Mouse (Mus musculus) heart, adult 8-10 months (tissue): ENCODE data around the gene Ulk4. TPM values are rescaled to one million over a fixed set of nuclear protein-coding genes. Genes with fewer than 3 reads are reported as not detected.
A peak's percentile ranks its signal among the peaks of the same experiment; 100 is the strongest.

Experiments used
- DNase-seq: peaks from one replicate; pipeline ENCODE4 v3.0.0; 2022; ENCODE audit warnings: low spot score
- total RNA-seq, 4 experiments: library from RNA; stranded (reverse); gene quantifications; 2 replicates each; pipeline ENCODE4 v1.2.4; 2022

Gene Ulk4
- total RNA-seq, 4 experiments from 2014 or later: 0.14 to 0.41 (median 0.30) TPM

DNA sequence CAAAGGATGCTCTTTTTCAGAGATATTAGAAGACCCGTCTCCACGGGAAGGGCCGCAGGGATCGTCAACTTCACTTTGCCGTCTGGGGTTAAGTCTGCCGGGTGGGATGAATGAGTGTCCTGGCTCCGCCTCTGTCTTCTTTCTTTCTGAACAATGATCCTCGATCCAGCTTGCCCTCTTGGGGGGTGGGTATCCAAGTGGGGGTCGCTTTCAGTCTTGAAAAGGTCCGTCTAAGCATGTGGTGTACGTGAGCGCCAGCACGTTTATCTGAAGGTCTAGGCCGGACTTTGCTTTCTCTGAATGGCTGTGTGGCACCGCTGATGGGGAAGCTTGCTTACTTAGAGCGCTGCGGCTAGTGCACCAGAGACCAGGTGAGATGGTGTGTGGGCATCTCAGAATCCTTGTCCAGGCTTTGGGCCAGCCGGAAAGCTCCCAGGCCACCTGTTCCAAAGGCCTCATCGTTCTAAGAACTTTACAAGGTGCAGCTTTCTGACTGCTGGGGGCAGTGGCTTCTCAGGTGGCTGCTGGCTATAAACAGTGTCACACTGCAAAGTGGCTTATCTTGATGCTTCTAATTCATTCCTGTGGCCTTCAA lies 23.1 kb upstream of the Ulk4 start:
- no peak for DNase-seq

DNA sequence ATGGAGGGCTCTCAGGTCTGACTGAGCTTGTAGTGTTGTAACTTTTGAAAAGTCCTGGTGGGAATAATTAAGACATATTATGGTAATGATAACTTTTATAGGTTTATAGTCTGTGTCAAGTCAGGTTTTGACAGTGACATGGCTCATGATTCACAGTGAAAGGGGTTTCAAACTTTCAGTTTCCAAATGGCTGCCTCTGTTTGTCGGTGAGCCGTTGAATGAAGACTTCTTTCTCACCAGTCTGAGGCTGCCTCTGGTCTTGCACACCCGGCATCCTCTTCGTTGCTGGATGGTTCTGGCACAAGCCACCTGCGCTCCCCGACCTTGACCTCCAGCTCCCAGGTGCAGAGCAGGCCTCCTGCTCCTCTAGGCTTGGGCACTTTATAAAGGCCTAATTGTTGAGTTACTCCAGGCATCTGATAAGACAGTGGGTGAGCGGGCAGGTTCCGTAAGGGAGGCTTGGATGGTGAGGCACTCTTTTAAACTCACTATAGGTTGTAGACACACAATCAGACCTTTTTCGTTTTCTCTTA lies 22.3 kb upstream of the Ulk4 start:
- DNase-seq: no peak

DNA sequence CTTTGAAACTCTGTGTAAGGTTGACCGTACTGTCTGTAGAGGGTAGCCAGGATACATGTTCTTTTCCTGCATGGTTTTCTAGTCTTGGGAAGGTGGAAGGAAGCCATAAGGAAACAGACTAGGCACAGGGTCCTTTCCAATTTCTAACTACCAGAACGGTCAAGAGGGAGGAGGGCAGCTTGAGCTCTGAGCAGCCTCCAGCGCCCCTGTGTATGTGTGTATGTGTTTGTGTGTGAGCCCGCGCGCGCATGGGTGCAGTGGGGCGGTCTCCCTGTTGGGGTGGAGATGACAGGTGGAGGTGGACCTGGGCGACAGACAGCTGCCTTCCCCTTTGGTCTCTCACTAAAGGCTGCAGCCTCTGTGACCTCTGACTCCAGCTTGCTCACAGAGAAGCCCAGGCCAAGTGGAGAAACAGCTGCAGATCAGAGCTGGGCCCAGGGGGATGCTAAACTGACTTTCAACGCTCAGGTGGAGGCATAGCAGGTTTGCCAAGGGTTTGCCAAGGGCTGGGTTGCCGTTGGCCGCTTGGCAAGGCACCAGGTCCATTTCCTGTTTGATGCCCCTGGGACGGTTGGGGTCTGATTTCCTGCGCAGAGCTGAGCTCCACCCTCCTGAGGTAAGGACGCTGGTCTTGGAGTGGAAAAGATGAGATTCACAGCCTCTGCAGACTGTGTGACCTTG lies 21.6 kb upstream of the Ulk4 start:
- DNase-seq: peak; percentile 66

DNA sequence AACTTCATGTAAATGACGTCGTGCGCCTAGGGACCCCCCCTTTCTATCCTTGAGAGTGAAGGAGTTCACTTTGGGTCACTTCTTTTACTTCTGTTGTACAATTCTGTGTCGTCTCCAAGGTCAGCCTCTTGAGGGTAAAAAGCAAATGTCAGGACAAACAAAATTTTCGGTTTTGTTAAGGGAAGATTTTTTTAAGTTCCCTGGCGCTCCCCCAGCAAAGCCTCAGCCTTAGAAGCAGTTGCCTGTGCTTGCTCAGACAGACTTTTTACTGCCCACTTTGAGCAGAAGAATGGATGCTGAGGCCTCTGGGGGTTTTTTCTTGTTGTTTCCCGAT lies 21.0 kb upstream of the Ulk4 start:
- DNase-seq: no peak

DNA sequence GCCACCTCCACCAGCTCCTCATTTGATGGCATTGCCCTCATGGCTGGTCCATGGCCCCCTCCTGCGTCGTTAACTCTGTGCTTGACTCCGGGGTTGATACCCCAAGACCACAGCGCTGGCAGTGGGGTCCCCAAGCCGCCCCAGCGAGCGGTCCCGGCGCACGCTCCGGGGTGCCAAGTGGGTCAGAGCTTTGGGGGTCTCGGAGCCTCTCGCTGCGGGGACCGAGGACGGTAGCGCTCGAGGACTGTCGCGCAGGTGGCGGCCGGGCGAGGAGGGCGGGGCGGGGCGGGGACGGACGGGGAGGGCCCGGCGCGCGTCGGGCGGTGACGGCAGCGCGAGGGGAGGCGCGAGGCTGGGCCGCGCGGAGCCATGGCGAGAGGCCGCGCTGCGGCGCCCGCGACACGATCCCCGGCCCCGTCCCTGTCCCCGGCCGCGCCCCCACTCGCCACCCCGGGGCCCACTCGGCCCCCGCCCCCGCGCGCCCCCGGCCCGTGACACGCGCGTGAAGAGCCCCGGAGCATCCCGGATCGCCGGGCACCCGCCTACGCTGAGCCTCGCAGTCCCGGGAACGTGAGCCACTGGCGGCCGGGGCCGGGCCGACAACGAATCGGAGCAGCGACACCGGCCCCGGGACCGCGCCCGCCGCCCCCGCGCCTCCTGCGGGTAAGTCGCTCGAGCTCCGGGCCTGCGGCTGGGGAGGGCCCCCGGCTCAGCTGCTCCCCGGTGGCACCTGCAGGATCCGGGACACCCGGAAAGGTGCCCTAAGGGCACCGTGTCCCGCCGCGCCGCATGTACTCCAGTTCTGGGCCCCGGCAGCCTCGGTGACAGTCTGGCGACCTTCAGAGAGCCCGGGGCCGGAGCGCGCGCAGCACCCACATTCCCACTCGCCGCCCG lies 20.4 kb upstream of the Ulk4 start, which contains the start of gene Trak1:
Gene Trak1 (plus strand): TSS at position 332 of the 894 bp plus-strand sequence.
- no peak for DNase-seq

DNA sequence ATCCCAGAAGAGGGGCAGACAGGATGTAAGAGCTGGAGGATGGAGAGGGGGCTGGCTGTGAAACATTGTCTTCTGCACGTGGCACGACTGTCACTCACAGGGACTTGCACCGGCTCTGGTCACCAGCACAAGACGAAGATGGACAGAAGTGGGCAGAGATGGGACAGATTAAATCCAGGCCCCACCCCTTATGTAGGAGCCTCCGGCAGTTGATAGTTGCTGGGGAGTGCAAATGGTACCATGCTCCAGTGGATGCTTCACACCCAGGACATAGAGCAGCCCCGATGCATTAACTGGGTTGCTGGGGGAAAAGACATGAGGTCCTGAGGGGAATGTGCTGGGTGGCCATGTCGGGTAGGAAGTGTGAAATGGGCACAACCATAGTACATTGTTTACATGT lies 18.2 kb upstream of the Ulk4 start:
- no peak for DNase-seq

DNA sequence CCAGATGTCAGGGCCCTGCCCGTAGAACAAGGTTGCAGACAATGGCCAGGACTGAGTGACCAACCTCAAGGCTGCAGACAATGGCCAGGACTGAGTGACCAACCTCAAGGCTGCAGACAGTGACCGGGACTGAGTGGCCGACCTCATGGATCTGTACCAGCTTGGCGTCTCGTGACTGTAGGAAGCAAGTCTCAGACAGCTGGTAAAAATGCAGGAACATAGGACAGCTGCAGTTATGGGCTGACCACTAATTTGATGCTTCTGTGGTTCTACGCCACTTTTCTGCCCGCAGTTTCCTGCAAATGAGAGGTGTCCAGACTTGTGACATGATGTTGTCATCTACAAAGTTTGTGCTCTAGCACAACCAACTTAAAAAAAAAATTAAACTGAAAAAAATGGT lies 16.2 kb upstream of the Ulk4 start:
- DNase-seq: no peak

DNA sequence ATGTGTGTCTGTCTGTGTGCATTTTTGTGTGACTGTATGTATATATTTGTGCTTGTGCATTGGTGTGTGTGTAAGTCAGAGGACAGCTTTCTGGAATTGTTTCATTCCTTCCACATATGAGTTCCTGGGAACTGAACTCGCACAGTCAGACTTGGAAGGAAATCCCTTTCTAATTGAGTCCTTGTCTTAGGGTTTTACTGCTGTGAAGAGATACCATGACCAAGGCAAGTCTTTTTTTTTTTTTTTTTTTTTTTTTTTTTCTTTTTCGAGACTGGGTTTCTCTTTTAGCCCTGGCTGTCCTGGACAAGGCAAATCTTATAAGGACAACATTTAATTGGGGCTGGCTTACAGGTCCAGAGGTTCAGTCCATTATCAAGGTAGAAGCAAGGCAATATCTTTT lies 14.3 kb upstream of the Ulk4 start:
- no peak for DNase-seq

DNA sequence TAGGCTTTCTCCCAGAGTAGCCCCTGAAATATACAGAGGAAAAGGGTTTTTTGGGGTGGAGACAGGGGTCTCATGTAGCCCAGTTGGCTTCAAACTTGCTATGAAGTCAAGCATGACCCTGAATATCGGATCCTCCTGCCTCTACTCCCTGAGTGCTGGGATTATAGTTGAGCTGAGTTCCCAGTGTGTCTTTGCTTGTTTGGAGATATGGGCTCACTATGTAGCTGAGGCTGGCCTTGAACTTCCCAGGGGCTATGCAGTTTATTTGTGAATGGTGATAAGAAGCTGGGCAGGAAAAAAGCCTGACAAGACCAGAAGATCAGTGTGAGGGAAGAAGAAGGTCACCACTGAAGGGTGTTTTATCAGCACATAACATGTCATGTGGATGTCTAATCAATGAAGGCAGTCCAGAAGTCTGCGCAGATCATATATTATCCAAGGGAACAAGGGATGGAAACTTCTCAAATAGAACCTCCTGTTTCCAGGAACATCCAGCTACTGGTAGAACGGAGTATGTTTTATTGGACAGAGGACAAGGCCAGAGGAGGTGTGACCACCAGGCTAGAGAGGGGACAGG lies 9.4 kb upstream of the Ulk4 start:
- no peak for DNase-seq

DNA sequence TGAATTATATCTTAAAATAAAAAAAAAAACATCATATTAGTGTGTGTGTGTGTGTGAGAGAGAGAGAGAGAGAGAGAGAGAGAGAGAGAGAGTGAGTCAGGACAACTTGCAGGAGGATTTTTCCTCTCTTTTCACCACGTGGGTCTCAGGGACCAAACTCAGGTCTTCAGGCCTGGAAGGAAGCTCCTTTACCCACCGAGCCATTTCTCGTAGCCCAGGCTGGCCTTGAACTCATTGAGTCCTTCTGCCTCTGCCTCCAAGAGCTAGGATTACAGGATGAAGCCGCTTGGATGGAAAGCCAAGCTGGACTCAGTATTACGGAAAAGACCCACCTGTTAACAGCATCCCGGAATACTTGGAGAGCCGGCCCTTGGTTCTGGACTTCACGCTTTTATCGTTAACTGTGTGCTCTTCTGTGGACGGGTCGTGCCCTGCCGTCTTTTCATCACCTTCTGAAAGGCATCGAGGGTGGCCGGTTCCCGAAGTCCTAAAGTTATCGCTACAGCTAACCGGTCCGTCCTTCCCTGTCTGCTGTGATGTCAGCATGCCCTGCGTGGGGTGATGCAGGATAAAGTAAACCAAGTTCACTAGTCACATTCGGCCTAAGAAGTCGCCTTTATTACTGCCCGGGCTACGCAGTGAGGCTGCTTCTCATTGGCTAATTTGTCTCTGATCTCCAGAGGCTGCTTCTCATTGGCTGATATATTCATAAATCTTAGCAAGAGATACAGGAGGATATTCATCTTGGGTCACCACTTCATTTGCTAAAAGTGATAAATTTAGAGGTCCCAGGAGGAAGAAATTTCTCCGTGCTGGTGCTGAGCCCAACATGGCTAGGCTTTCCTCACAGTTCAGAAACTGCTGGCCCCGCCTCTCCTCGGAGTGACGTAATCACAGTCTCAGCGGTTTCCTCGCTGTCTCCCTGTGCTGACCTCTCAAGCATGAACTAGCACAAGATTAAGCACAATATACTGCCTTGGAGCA lies 8.6 kb upstream of the Ulk4 start:
- DNase-seq: peak; percentile 84

DNA sequence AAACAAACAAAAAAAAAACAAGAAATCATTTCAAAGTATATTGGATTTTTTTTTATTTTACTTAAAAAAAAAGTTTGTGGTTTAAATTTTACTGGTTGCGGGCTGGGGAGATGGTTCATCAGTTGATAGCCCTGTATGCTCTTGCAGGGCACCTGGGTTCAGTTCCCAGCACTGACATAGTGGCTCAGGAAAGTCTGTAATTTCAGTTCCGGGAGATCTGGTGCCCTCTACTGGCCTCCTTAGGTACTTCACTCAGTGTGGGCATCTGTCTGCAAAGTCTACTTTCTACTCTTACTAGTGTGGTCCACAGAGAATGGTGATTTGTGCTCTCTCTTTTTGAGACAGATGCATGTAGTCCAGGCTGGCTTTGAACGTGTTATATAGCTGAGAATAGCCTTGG lies 7.4 kb upstream of the Ulk4 start:
- no peak for DNase-seq

DNA sequence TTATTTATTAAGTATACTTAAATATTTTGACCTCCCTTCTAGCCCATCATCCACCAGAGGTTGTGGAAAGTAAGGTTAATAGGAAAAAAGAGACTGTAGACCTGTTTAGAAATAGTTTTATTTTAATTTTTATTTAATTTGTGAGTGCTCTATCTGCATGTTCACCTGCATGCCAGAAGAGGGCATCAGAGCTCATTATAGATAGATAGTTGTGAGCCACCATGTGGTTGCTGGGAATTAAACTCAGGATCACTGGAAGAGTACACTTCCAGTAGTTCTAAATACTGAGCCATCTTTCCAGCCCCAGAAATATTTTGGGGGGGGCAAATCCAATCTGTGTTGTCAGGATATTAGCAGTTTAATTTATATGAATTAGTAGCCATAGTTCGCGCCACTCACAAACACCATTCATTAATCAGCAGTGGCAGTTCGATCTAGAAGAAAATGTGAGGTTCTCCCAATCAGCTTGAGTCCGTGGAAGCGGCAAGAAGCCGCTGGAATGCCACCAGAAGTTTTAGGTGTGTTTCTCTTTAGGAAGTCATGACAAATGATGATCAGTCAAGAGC lies 6.7 kb upstream of the Ulk4 start:
- peak; percentile 35 for DNase-seq

DNA sequence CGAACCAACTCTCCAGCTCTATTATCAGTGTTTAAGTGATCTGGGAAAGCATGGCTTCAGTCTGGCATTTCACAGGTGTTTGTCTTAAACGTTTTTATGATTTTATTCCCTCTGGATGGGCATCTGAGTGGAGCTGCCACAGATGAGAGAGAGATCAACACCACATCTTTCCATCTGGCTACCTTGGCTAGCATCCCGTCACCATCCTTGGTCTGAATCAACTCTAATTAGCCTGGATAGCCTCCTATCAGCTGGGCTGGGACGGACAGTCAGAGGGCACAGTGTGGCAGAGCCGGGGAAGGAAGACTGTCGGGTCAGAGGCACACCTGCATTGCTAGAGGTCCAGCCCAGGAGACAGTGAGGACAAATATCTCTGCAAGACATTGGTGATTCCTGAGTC lies 4.9 kb upstream of the Ulk4 start:
- DNase-seq: no peak

DNA sequence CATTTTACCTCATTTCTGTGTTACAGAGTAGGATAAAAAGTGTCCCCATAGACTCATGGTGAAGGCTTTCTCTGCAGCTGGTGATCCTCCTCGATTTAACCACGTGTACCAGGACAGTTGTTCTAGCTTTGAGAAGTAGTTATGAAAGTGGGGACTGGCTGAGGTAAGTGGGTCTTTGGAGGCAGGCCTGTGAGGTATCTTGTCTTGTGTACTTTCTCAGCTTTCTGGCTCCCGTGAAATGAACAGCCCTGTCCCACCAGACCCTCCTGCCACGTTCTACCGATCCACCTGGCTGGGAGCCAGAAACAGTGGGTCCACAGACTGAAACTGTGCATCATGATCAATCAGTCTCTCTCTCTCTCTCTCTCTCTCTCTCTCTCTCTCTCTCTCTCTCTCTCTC lies 2.2 kb upstream of the Ulk4 start:
- no peak for DNase-seq

DNA sequence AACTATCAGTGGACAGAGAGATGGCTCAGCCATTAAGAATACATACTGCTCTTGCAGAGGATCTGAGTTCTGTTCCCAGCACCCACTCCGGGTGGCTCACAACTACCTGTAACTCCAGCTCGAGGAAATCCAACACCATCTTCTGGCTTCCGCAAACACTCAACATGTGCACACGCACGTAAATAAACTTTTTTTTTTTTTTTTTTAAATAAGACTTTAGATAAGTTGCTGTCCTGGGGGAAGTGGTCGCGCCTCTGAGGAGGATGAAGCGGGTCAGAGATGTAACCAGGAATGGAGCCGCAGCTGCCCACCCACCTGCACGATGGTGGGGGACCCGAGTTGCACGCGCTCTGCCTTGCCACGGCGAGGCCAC lies 266 bp downstream of the Ulk4 start:
- no peak for DNase-seq

DNA sequence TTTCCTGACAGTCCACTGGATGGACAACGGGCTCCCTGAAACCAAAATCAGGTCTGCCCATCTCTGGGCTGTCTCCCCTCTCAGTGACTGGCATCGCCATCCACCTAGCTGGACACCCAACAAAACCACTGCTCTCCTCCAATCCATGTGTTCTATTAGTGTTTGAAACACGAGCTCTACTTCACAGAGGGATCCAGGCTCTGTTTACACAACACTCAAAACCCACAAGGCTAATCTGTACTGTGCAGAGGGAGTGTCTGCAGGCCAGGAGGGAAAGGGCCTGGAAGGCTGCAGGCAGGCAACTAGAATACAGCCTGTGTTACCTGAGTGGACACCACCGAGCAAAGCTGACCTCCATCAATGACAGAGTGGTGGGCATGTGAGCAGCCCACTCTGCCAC lies 5.4 kb downstream of the Ulk4 start:
- DNase-seq: no peak

DNA sequence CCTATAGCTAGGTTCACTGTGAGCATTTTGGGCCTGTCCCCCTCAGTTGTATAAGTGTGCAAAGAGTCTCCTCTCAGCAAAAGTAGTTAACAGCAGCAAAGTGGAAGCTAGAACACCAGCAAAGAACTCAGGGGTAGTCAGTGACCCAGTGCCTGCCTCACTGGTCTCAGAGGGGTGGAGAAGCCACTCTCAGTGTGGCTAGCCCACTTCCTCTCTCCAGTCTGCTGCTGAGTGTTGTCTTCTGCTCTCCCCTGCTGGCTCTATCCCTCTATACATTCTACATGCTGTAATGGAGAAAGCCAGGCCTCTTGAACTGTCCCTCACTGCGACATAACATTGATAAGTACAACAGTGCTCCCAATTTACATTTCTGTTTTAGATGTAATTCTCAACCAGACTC lies 5.8 kb downstream of the Ulk4 start:
- DNase-seq: no peak

DNA sequence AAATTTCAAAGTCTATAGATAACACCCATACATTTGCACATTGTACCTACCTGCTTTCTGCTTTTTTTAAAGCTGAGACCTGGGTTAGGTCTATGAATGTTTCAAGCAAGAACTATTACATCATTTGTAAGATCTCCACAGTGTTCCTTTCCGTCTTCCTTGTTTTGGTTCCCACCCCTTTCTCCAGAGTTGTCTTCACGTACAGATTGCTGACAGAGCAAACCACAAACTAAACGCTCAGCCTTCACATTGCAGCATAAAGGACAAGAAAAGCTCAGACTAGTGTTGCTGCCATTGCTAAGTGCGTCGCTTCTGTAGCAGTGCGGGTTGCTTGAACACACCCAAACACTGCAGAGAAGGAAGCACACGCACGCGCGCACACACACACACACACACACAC lies 11.7 kb downstream of the Ulk4 start:
- DNase-seq: no peak

DNA sequence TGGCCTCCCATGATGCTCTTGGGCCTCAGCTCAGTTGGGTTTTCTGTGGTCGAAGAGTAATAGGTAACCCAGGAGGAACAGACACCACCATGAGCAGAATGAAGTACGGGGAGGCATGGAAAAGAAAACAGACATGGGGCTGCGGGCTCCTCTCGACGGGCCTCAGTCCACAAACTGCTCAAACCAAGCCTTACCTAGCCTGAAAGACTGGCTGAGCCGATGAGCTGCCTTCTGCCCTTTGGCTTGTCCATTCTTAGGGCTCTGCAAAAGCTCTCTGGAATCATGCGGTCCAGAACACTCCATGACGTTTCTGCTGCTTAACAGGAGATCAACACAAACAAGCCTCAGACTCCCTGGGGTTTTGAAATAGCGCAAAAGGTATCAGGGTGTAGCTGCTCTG lies 19.9 kb downstream of the Ulk4 start:
- no peak for DNase-seq

DNA sequence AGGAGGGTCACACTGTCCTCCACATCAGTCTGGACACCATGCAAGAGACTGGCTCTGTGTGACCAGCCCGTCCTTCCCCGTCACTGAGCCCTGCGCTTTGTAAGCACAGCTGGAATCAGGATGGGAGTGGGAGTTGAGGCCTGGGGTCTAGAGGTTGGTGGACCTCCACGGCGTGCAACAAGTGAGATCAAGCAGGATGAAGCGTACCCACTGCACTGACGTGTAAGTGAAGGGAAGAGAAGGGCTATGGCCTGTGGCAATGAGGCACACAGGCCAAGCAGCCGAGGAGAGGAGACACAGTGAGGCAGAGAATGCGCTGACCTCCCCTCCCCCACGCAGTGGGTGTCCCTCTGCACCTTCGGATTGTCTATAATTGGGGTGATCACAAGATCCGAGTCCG lies 22.2 kb downstream of the Ulk4 start:
- no peak for DNase-seq

DNA sequence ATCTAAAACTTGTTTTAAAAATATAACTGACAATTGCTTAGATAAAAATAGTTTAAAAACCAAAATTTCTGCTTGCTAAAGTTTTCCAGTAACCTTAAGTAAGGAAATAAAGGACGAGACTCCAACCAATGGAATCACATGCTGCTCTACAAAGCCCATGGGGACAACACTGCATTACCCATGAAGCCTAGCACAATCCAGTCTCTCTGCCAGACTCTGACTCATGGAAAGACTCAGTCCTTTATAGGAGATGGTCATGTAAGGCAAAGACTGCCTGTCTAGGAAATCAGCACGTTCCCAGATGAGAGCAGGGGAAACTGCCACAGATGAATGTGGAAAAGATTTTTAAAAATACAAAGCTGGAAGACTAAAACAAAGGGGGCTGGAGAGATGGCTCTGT lies 23.0 kb downstream of the Ulk4 start:
- DNase-seq: peak; percentile 75
